Mouse (Mus musculus): ENCODE data around the gene Dtx4. TPM values are rescaled to one million over a fixed set of nuclear protein-coding genes. Genes with fewer than 3 reads are reported as not detected.

The Dtx4 gene
- total RNA-seq, 2 experiments from 2014 or later, result 47.3 to 48.3 TPM

- ATAC-seq (replicated peaks; ENCODE audit: poor library complexity, severe bottlenecking), result peak; percentile 26
Measured at GRCm38 (mm10) chr19:12433033-12433432, 68.2 kb downstream of the Dtx4 start.

- no peak for ATAC-seq (replicated peaks; ENCODE audit: poor library complexity, severe bottlenecking)
Measured at GRCm38 (mm10) chr19:12427605-12428004, 73.6 kb downstream of the Dtx4 start, which contains the start of gene Pfpl. Gene Pfpl (plus strand): TSS chr19:12427905.

- ATAC-seq (replicated peaks; ENCODE audit: poor library complexity, severe bottlenecking), result peak; percentile 74
Measured at GRCm38 (mm10) chr19:12427101-12427500, 74.2 kb downstream of the Dtx4 start.

- ATAC-seq (replicated peaks; ENCODE audit: poor library complexity, severe bottlenecking), result no peak
Measured at GRCm38 (mm10) chr19:12421680-12422079, 79.6 kb downstream of the Dtx4 start.

GRCm38 (mm10) chr19:12420555-12420954 lies 80.7 kb downstream of the Dtx4 start:
- ATAC-seq (replicated peaks; ENCODE audit: poor library complexity, severe bottlenecking), result no peak

- no peak for ATAC-seq (replicated peaks; ENCODE audit: poor library complexity, severe bottlenecking)
Measured at GRCm38 (mm10) chr19:12418312-12418711, 82.9 kb downstream of the Dtx4 start.

- no peak for ATAC-seq (replicated peaks; ENCODE audit: poor library complexity, severe bottlenecking)
Measured at GRCm38 (mm10) chr19:12417361-12417760, 83.9 kb downstream of the Dtx4 start, which contains the start of gene Olfr1441. Gene Olfr1441 (plus strand): TSS chr19:12417433.

Other genes with a start within 250 kb of the Dtx4 start
- not detected in 2 replicates for gene Olfr235, start 240.4 kb downstream of the Dtx4 start, total RNA-seq (2014; fragmentation: Nextera tagmentation)
- gene Olfr235, start 240.4 kb downstream of the Dtx4 start, total RNA-seq (2017), result not detected in 2 replicates
- gene Olfr1434, start 221.6 kb downstream of the Dtx4 start, total RNA-seq (2014; fragmentation: Nextera tagmentation), result not detected in 2 replicates
- not detected in 2 replicates for gene Olfr1434, start 221.6 kb downstream of the Dtx4 start, total RNA-seq (2017)
- not detected in 2 replicates for gene Olfr1436, start 202.3 kb downstream of the Dtx4 start, total RNA-seq (2014; fragmentation: Nextera tagmentation)
- gene Olfr1436, start 202.3 kb downstream of the Dtx4 start, total RNA-seq (2017), result not detected in 2 replicates
- not detected in 2 replicates for gene Olfr1437, start 176.4 kb downstream of the Dtx4 start, total RNA-seq (2014; fragmentation: Nextera tagmentation)
- not detected in 2 replicates for gene Olfr1437, start 176.4 kb downstream of the Dtx4 start, total RNA-seq (2017)
- gene Olfr1438-ps1, start 165.5 kb downstream of the Dtx4 start, total RNA-seq (2014; fragmentation: Nextera tagmentation), result not detected in 2 replicates
- gene Olfr1438-ps1, start 165.5 kb downstream of the Dtx4 start, total RNA-seq (2017), result not detected in 2 replicates
- gene Olfr1440, start 114.2 kb downstream of the Dtx4 start, total RNA-seq (2014; fragmentation: Nextera tagmentation), result not detected in 2 replicates
- gene Olfr1440, start 114.2 kb downstream of the Dtx4 start, total RNA-seq (2017), result not detected in 2 replicates
- gene Olfr1441, start 84.0 kb downstream of the Dtx4 start, total RNA-seq (2014; fragmentation: Nextera tagmentation), result not detected in 2 replicates
- not detected in 2 replicates for gene Olfr1441, start 84.0 kb downstream of the Dtx4 start, total RNA-seq (2017)
- not detected in 2 replicates for gene Pfpl, start 73.5 kb downstream of the Dtx4 start, total RNA-seq (2014; fragmentation: Nextera tagmentation)
- gene Pfpl, start 73.5 kb downstream of the Dtx4 start, total RNA-seq (2017), result not detected in 2 replicates
- gene Mpeg1, start 40.7 kb downstream of the Dtx4 start, total RNA-seq (2014; fragmentation: Nextera tagmentation), result 62.2 and 69.2 TPM in 2 replicates
- 53.0 and 54.8 TPM in 2 replicates for gene Mpeg1, start 40.7 kb downstream of the Dtx4 start, total RNA-seq (2017)
- gene Fam111a, start 44.3 kb upstream of the Dtx4 start, total RNA-seq (2014; fragmentation: Nextera tagmentation), result 156 and 158 TPM in 2 replicates
- 230 and 279 TPM in 2 replicates for gene Fam111a, start 44.3 kb upstream of the Dtx4 start, total RNA-seq (2017)
- not detected in 2 replicates for gene Gm4952, start 98.5 kb upstream of the Dtx4 start, total RNA-seq (2014; fragmentation: Nextera tagmentation)
- gene Gm4952, start 98.5 kb upstream of the Dtx4 start, total RNA-seq (2017), result not detected in 2 replicates
- gene Glyat, start 131.9 kb upstream of the Dtx4 start, total RNA-seq (2014; fragmentation: Nextera tagmentation), result not detected in 2 replicates
- not detected in 2 replicates for gene Glyat, start 131.9 kb upstream of the Dtx4 start, total RNA-seq (2017)
- not detected in 2 replicates for gene Olfr1442, start 169.0 kb upstream of the Dtx4 start, total RNA-seq (2014; fragmentation: Nextera tagmentation)
- not detected in 2 replicates for gene Olfr1442, start 169.0 kb upstream of the Dtx4 start, total RNA-seq (2017)
- not detected in 2 replicates for gene Olfr1443, start 176.7 kb upstream of the Dtx4 start, total RNA-seq (2014; fragmentation: Nextera tagmentation)
- not detected in 2 replicates for gene Olfr1443, start 176.7 kb upstream of the Dtx4 start, total RNA-seq (2017)
- gene Keg1, start 194.3 kb upstream of the Dtx4 start, total RNA-seq (2014; fragmentation: Nextera tagmentation), result not detected in 2 replicates
- not detected in 2 replicates for gene Keg1, start 194.3 kb upstream of the Dtx4 start, total RNA-seq (2017)

Data from granulocyte monocyte progenitor cell, adult 5-6 weeks (primary cell).